Mouse (Mus musculus) stomach, embryonic 14.5 days (tissue): ENCODE measurements around the gene Cacng3. TPM values are rescaled to one million over a fixed set of nuclear protein-coding genes. Genes with fewer than 3 reads are reported as not detected.

Experiments
- ATAC-seq: fragments of 200-750 bp; cut with Nextera tagmentation; 2 replicates; pipeline ENCODE4 v1.8.0; 2017; ENCODE audit warnings: low read depth, moderate TSS enrichment; ENCODE audit not compliant: insufficient number of reproducible peaks, insufficient read depth, low FRiP score
- H3K27ac ChIP-seq: fragments of 300-500 bp; sonication (generic); 2 replicates; pipeline ENCODE4 v1.5.1; 2014; ENCODE audit warnings: mild to moderate bottlenecking, low read length, moderate library complexity, mixed read lengths
- H3K27me3 ChIP-seq: fragments of 300-500 bp; sonication (generic); 2 replicates; pipeline ENCODE4 v1.6.1; 2014; ENCODE audit warnings: low read length, control low read depth, mixed read lengths; ENCODE audit not compliant: control insufficient read depth, insufficient read depth
- H3K36me3 ChIP-seq: fragments of 300-500 bp; sonication (generic); 2 replicates; pipeline ENCODE4 v1.6.1; 2014; ENCODE audit warnings: mild to moderate bottlenecking, control low read depth, low read length, moderate library complexity, mixed read lengths; ENCODE audit not compliant: control insufficient read depth, insufficient read depth
- H3K4me1 ChIP-seq: fragments of 300-500 bp; sonication (generic); 2 replicates; pipeline ENCODE4 v1.6.1; 2014; ENCODE audit warnings: low read length, control low read depth, mixed read lengths; ENCODE audit not compliant: control insufficient read depth, insufficient read depth
- H3K4me2 ChIP-seq: fragments of 300-500 bp; sonication (generic); replicated peaks from 2 replicates; pipeline ENCODE4 v1.6.1; 2014; ENCODE audit warnings: low read depth, low read length, control low read depth
- H3K4me3 ChIP-seq: fragments of 300-500 bp; sonication (generic); 2 replicates; pipeline ENCODE4 v1.5.1; 2014; ENCODE audit warnings: low read depth, low read length, control low read depth
- H3K9ac ChIP-seq: fragments of 300-500 bp; sonication (generic); replicated peaks from 2 replicates; pipeline ENCODE4 v1.6.1; 2014; ENCODE audit warnings: low read depth, mild to moderate bottlenecking, control low read depth, low read length, moderate library complexity, mixed read lengths
- H3K9me3 ChIP-seq: fragments of 300-500 bp; sonication (generic); 2 replicates; pipeline ENCODE4 v1.6.1; 2016; ENCODE audit warnings: low read depth, low read length, control low read depth; ENCODE audit not compliant: control insufficient read depth
- WGBS: fragments of 180-500 bp; shearing (Covaris S2); extraction: QIAGEN DNeasy Blood & Tissue Kit; methylation state at CpG from one replicate; pipeline ENCODE4 v1.1.7; 2014; 5-methylcytosine and 5-hydroxymethylcytosine counted together
- polyA plus RNA-seq: library from polyadenylated mRNA; unstranded; fragments of >200 nt; fragmentation: Nextera tagmentation; extraction: Ambion mirVana; gene quantifications from 2 replicates; pipeline ENCODE4 v1.2.1, GENCODE M21; 2014

Cacng3 gene
- polyA plus RNA-seq, 1 experiment from 2014 or later, result 0.14 TPM

DNA sequence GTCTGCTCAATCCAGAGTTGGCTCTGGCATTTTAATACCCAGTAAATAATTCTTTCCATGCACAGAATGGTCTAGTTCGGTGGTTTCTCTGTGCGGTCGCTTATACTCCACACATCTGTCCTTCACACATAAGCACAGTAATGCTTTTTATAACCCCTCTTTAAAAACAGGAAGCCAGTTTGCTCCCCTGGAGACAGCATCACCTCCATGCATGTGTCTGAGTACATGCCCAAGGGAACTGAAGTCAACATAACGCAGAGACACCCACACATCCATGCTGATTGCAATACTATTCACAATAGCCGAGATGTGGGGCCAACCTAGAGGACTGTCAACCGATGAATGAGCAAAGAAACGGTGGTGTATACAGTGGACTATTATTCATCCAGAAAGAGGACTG lies 147.3 kb downstream of the Cacng3 start:
- H3K9me3 ChIP-seq, result no peaks in the 10 kb centered on the region
- H3K4me1 ChIP-seq, result no peaks in the 10 kb centered on the region
- H3K9ac ChIP-seq, result no peak overlapping the region
- H3K36me3 ChIP-seq, result no peaks in the 10 kb centered on the region
- no peak for ATAC-seq
- H3K4me2 ChIP-seq, result no peak overlapping the region
- no peak overlapping the region for H3K27ac ChIP-seq
- WGBS, result 79% methylated on average over 7 of the region's 7 CpGs
- H3K4me3 ChIP-seq, result no peak overlapping the region
- no peaks in the 10 kb centered on the region for H3K27me3 ChIP-seq
